Mouse (Mus musculus) liver, embryonic 16.5 days (tissue): Measurements from ENCODE around the gene Ppp1r11. TPM values are rescaled to one million over a fixed set of nuclear protein-coding genes. Genes with fewer than 3 reads are reported as not detected.

ENCODE experiments used
- ATAC-seq: fragments of 200-750 bp; cut with Nextera tagmentation; 2 replicates; pipeline ENCODE4 v1.8.0; 2017; ENCODE audit warnings: low read depth, mild to moderate bottlenecking, moderate number of reproducible peaks, moderate library complexity
- H3K27ac ChIP-seq: fragments of 300-500 bp; sonication (generic); 2 replicates; pipeline ENCODE4 v1.5.1; 2014; ENCODE audit warnings: mild to moderate bottlenecking, low read length
- H3K27me3 ChIP-seq: fragments of 300-500 bp; sonication (generic); 2 replicates; pipeline ENCODE4 v1.6.1; 2014; ENCODE audit warnings: low read depth, low read length, mixed read lengths; ENCODE audit not compliant: control insufficient read depth, insufficient read depth
- H3K36me3 ChIP-seq: fragments of 300-500 bp; sonication (generic); 2 replicates; pipeline ENCODE4 v1.6.1; 2014; ENCODE audit warnings: mild to moderate bottlenecking; ENCODE audit not compliant: control insufficient read depth, insufficient read depth
- H3K4me1 ChIP-seq: fragments of 300-500 bp; sonication (generic); 2 replicates; pipeline ENCODE4 v1.6.1; 2014; ENCODE audit warnings: low read depth, low read length, mixed read lengths; ENCODE audit not compliant: control insufficient read depth
- H3K4me2 ChIP-seq: fragments of 300-500 bp; sonication (generic); 2 replicates; pipeline ENCODE4 v1.6.1; 2014; ENCODE audit warnings: low read depth, low read length, mixed read lengths
- H3K4me3 ChIP-seq: fragments of 300-500 bp; sonication (generic); 2 replicates; pipeline ENCODE4 v1.5.1; 2014; ENCODE audit warnings: low read depth, mild to moderate bottlenecking, low read length
- H3K9ac ChIP-seq: fragments of 300-500 bp; sonication (generic); 2 replicates; pipeline ENCODE4 v1.6.1; 2014; ENCODE audit warnings: low read depth, low read length
- H3K9me3 ChIP-seq: fragments of 300-500 bp; sonication (generic); replicated peaks from 2 replicates; pipeline ENCODE4 v1.6.1; 2016; ENCODE audit warnings: low read length; ENCODE audit not compliant: control insufficient read depth
- WGBS: fragments of 180-500 bp; shearing (Covaris S2); extraction: QIAGEN DNeasy Blood & Tissue Kit; methylation state at CpG from one replicate; pipeline ENCODE4 v1.1.7; 2014; ENCODE audit not compliant: insufficient replicate concordance; 5-methylcytosine and 5-hydroxymethylcytosine counted together
- polyA plus RNA-seq: library from polyadenylated mRNA; unstranded; fragments of >200 nt; fragmentation: Nextera tagmentation; extraction: Ambion mirVana; gene quantifications from 2 replicates; pipeline ENCODE4 v1.2.1, GENCODE M21; 2015

The Ppp1r11 gene
- polyA plus RNA-seq: 23.9 and 28.8 TPM in 2 replicates

DNA sequence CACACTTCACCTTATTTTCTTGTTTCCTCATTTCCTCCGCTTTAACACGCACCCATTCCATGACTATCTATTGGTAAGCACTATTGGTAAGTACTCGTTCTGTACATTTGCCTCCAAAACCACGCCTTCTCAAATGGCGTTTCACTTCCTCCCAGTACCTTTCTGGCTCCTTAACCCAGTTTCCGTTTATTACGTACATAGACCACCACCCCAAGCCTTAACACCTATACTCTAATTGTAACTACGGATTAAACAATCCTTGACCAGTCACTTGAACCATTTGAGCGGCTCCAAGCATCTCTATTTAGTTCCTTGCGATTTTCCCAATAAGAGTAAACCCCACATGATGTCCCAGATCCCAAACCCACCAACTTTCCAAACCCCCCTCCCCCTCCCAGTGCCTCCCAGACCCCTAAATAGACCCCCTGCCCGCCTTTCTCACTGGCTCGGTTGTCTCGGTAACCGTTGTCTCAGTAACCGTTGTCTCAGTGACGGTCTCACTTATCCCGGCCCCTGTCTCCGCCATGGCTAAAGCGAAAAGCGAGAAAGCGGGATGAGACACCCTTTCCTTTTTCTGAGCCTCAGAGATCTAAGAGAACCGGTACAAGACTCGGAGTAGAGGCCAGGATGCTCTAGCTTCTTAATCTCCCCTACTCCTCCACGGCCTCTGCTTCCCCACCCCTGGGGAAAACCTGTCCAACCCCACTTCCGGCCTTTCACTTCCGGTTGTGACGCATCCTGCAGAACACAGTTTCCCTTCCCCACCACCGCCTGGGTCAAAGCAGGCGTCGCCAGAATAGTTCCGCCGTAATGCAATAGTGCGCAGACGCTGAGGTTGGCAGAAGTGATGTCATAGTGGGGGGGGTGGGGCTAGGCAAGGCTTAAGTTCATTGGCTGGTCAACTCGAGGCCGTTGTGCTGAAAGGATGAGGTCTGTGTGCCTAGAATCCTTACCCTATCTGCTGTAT lies at the start of gene Ppp1r11:
Gene Ppp1r11, minus strand, starts transcription at position 761 of the 967 bp plus-strand sequence.
- peaks cover 8% of the 10 kb centered on the region for H3K4me1 ChIP-seq
- H3K9me3 ChIP-seq: no peaks in the 10 kb centered on the region
- peak within 1 kb of the TSS; percentile 65 for H3K9ac ChIP-seq
- H3K27ac ChIP-seq: peak within 1 kb of the TSS; percentile 56
- peak within 1 kb of the TSS; percentile 78 for H3K4me2 ChIP-seq
- H3K27me3 ChIP-seq: peaks cover 20% of the 10 kb centered on the region
- WGBS: under 1% methylated on average over 36 of the region's 36 CpGs
- peaks cover 8% of the 10 kb centered on the region; the same call in 1 of the 2 replicates for H3K36me3 ChIP-seq
- peak; percentile 98 for ATAC-seq
- H3K4me3 ChIP-seq: peak within 1 kb of the TSS; percentile 70

DNA sequence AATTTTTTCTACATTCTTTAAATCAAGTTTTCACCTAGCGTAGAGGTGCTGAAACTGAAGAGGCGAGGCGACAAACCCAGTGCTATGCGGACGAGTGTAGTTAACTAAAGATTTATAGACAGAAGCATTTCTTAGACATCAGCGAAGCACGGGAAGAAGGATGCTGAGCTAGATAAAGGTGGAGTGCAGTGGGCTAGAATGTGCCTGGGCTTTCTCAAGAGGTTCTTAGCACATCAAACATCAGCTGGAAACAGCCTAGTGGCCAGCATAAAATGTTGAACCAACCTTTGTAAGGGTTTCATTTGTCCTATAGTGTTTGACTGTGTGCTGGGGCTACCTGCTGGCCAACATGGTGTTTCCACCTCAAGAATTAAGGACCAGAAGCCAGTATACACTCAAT lies 49.3 kb upstream of the Ppp1r11 start, which contains the start of gene Zfp57:
Gene Zfp57, plus strand, starts transcription at position 301 of the 400 bp plus-strand sequence.
- WGBS: 72% methylated on average over 7 of the region's 7 CpGs
- no peak for ATAC-seq
- H3K9me3 ChIP-seq: no peaks in the 10 kb centered on the region
- no peaks in the 10 kb centered on the region; the same call in 1 of the 2 replicates for H3K4me1 ChIP-seq
- H3K9ac ChIP-seq: no peak within 1 kb of the TSS
- H3K27ac ChIP-seq: no peak within 1 kb of the TSS
- no peak within 1 kb of the TSS for H3K4me3 ChIP-seq
- H3K27me3 ChIP-seq: peaks cover 11% of the 10 kb centered on the region
- H3K4me2 ChIP-seq: no peak within 1 kb of the TSS
- no peaks in the 10 kb centered on the region for H3K36me3 ChIP-seq

DNA sequence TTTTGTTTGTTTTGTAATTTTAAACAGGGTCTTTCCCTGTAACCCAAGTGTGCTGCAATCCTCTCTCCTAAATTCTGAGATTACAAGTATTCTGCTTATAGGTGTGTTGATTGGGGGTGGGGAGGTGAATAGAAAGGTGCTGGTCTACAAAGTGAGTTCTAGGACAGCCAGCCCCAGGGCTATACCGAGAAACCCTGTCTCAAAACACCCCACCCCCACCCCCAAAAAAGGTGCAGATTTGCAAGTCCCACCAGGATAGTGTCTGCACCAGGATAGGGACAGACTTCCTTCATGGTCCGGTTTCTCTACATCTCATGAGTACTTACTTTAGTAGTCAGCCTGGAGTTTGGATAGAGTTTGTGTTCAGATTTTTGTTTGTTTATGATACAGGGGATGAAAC lies 46.9 kb upstream of the Ppp1r11 start:
- H3K9ac ChIP-seq: no peak overlapping the region
- no peak overlapping the region for H3K4me2 ChIP-seq
- H3K9me3 ChIP-seq: no peaks in the 10 kb centered on the region
- no peaks in the 10 kb centered on the region; the same call in 1 of the 2 replicates for H3K4me1 ChIP-seq
- no peak overlapping the region for H3K4me3 ChIP-seq
- ATAC-seq: no peak
- 53% methylated on average over 2 of the region's 2 CpGs for WGBS
- H3K27me3 ChIP-seq: peaks cover 11% of the 10 kb centered on the region
- H3K27ac ChIP-seq: no peak overlapping the region
- no peaks in the 10 kb centered on the region for H3K36me3 ChIP-seq

DNA sequence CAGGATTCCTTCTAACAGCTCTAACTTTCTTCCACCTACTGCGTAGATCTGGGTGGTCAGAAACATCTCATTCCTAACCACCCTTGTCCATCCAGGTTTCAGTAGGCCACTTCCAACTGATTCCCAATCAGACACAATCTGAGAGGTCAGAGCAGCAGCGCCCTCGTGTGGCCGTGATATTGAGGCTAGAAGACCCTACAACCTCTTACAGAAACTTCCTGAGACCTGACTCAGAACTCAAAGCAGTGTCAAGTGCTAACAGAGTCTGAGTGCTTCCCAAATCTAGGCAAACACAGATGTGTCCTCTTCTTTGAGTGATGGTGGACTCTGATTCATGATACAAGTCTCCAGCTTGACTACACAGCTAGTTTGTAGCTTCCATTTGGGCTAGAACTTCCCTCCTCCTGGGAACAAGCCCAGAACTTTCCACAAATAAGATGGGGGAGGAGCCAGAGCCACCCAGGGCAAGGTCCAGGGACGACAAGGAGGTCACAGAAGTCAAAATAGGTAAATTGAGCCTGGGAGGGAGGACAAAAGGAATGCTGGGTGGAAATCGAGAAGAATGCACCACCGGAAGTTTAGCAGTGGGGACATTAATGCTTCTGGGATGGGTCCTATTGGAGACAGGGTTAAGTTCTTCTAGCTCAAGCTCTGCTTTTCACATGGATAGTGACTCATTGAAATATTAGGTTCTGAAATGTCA lies 45.6 kb upstream of the Ppp1r11 start:
- Histone ChIP-seq H3K4me2 (no peak overlapping the region), H3K4me1 (no peaks in the 10 kb centered on the region), H3K27me3 (no peaks in the 10 kb centered on the region), H3K9ac (no peak overlapping the region), H3K27ac (no peak overlapping the region), H3K9me3 (no peaks in the 10 kb centered on the region), H3K36me3 (no peaks in the 10 kb centered on the region), H3K4me3 (no peak overlapping the region)
- no peak for ATAC-seq
- WGBS: 23% methylated on average over 7 of the region's 7 CpGs

DNA sequence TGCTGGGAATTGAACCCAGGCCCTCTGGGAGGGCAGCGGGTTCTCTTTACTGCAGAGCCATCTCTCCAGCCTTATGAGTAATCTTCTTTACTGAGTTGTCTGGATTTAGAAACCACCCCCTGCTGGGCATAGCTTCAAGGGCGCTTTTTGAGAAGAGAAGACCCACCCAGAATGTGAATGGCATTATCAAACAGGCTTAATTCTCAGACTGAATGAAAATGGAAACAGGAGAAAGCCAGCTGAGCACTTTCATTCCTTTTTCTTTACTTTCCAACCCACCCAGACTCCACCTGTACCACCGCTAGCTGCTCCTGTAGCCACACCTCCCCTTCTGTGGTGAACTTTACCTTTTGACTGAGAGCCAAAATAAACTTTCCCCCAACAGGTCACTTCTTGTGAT lies 43.9 kb upstream of the Ppp1r11 start:
- WGBS: 58% methylated on average over 3 of the region's 3 CpGs
- Histone ChIP-seq H3K9ac (no peak overlapping the region), H3K36me3 (no peaks in the 10 kb centered on the region), H3K4me3 (no peak overlapping the region), H3K9me3 (no peaks in the 10 kb centered on the region), H3K27ac (no peak overlapping the region), H3K4me2 (no peak overlapping the region), H3K4me1 (no peaks in the 10 kb centered on the region), H3K27me3 (no peaks in the 10 kb centered on the region)
- ATAC-seq: no peak

DNA sequence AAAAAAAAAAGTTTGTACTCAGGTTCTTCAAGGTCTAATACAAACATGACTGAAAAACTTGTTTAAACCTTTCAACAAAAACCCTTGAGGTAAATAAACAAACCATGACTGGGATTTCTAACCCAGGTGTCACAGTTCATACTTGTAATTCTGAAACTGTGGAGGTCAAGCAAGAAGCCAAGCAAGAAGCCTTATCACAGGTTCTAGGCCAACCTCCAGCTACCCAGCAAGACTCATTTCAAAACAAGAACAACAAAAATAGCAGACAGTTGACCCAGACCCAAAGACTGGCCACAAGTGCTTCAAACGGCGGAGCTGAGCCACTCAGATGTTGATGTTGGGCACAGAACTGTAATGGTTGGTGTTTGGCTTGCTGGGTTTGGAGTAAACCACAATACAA lies 43.0 kb upstream of the Ppp1r11 start:
- no peaks in the 10 kb centered on the region for H3K4me1 ChIP-seq
- 63% methylated on average over 2 of the region's 2 CpGs for WGBS
- H3K36me3 ChIP-seq: no peaks in the 10 kb centered on the region

DNA sequence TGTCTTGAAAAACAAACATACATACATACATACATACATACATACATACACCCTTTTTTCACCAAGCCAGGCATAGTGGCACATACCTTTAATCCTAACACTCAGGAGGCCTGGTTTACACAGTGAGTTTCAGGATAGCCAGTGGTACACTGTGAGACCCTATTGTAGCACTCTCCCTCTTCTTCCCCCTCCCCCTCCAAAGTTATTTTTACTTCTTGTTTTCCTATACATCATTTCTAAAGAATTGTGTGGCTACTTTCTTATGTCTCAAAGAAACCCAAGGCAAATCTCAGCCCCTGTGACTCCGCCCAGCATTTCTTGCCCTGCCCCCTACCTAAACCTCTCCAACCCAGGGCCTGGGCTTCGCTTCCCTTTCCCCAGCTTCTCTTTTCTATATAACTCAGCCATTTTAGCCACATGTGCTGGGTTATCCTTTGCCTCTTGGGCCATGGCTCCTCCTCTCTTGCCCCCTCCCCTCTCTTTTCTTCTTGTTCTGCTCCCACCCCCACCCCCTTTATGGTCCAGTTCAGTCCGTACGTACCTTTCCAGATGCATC lies 42.3 kb upstream of the Ppp1r11 start:
- WGBS: 66% methylated on average over 4 of the region's 4 CpGs
- H3K36me3 ChIP-seq: no peaks in the 10 kb centered on the region
- H3K27ac ChIP-seq: no peak overlapping the region
- ATAC-seq: no peak
- peaks cover 8% of the 10 kb centered on the region for H3K27me3 ChIP-seq
- H3K4me3 ChIP-seq: no peak overlapping the region
- H3K9ac ChIP-seq: no peak overlapping the region
- H3K9me3 ChIP-seq: no peaks in the 10 kb centered on the region
- no peaks in the 10 kb centered on the region for H3K4me1 ChIP-seq
- H3K4me2 ChIP-seq: no peak overlapping the region

More for the DNA sequence above, 43.0 kb upstream of the Ppp1r11 start:
- ATAC-seq: no peak
- peaks cover 1% of the 10 kb centered on the region for H3K27me3 ChIP-seq
- no peak overlapping the region for H3K27ac ChIP-seq
- H3K9ac ChIP-seq: no peak overlapping the region
- H3K9me3 ChIP-seq: no peaks in the 10 kb centered on the region
- no peak overlapping the region for H3K4me3 ChIP-seq
- no peak overlapping the region for H3K4me2 ChIP-seq

DNA sequence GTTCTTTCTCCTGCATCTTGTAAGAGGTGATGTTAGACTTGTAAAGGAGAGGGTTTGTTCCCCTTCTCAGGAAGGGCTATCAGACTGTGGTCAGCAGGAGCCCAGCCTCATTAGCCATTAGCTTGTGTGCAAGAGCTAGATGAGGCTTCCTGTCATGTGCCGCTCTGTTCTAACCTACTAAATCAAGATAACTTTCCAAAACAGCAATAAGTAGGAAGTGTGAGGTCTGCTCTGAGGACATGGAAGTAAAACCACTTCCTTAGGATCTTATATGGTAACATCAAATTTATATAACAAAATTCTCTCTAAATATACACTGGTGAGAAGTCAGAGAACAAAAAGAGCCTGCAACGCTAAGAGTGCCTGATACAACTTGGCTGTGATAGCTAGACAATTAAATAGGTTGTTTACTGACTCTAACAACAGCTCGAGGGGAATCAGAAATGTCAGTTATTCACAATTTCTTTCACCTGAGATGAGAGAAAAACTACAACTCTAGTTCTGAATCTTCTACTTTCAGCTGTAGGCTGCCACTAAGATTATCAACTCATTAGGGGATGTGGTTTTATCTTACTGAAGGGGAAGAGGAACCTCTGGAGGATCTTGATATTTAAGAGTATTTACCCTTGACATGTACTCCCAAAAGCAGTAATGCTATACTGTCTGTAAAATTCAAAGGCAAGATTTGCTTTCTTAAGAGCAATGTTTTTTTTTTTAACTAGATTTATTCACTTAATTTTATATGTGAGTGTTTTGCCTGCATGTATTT lies 41.0 kb upstream of the Ppp1r11 start:
- Histone ChIP-seq H3K4me1 (no peaks in the 10 kb centered on the region), H3K4me3 (no peak overlapping the region), H3K36me3 (no peaks in the 10 kb centered on the region), H3K9me3 (no peaks in the 10 kb centered on the region), H3K4me2 (no peak overlapping the region), H3K27me3 (peaks cover 21% of the 10 kb centered on the region), H3K27ac (no peak overlapping the region), H3K9ac (no peak overlapping the region)
- no peak for ATAC-seq
- 15% methylated on average over 3 of the region's 3 CpGs for WGBS
